11 mouse cellular contexts compared by ENCODE assay signal in the genomic region with DNA sequence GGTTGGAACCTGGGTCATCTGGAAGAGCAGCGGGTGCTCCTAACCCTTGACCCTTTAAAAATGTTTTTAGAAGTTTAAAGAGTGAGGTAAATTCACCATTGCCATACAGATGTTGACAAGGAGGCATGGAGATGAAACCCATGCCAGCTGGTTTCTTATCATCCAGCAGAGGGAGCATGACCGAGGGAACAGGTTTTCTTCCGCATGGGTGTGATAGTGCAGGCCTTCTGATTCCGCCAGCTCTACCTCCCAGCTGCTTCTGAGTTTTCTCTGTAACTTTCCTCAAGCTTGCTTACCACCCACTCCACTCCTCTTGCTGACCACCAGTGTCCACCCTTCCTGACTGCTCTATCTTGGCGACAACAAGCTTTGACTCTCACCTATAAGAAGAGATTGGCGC. TPM values are rescaled to one million over a fixed set of nuclear protein-coding genes. Genes with fewer than 3 reads are reported as not detected.
DNase-seq lines count a peak whose midpoint lies in the region; ATAC-seq and TF ChIP-seq lines count a peak whose summit lies in the region.
"Had no signal": no experiment of that assay in that cellular context is flagged by ENCODE, and none has a peak within 500 bp of the region (broad histone marks: within the 10 kb centered on the region; RNA-seq: fewer than 3 reads in every experiment).

No protein-coding gene starts in this region.

- H3K4me2 ChIP-seq in liver, postnatal 0 days (ENCODE audit: low read depth, low read length), result no peak overlapping the region

- ATAC-seq in liver, postnatal 0 days, result no peak

- H3K9ac ChIP-seq in liver, postnatal 0 days (replicated peaks), result no peak overlapping the region

- DNase-seq in embryo, embryonic 10 days (ENCODE audit: low spot score), result peak; percentile 68
- DNase-seq in embryo, embryonic 9.5 days (ENCODE audit: extremely low spot score), result no peak
- DNase-seq in liver, postnatal 0 days, result no peak
- no peak for DNase-seq in liver
- peak; percentile 63 for DNase-seq in embryo, embryonic 10.5 days (ENCODE audit: low spot score)
- peak; percentile 49 for DNase-seq in retina, postnatal 1 day
- no peak for DNase-seq in limb, embryonic 10.5 days (ENCODE audit: low spot score)
- DNase-seq in yolk sac, embryonic 10.5 days (ENCODE audit: low spot score), result no peak
- DNase-seq: adrenal gland, postnatal 14 days; cerebellum, postnatal 36 days had no signal

- no peaks in the 10 kb centered on the region for H3K4me1 ChIP-seq in liver, postnatal 0 days (ENCODE audit: insufficient read depth)
- no peaks in the 10 kb centered on the region for H3K4me1 ChIP-seq in limb, embryonic 10.5 days
- H3K4me1 ChIP-seq: megakaryocyte, embryonic 14.5 days had no signal

- H3K27me3 ChIP-seq in liver, postnatal 0 days (ENCODE audit: insufficient read depth, low read length), result no peaks in the 10 kb centered on the region
- H3K27me3 ChIP-seq in limb, embryonic 10.5 days (ENCODE audit: low read depth, poor library complexity, severe bottlenecking), result no peaks in the 10 kb centered on the region

- no peak overlapping the region for H3K4me3 ChIP-seq in liver, postnatal 0 days (ENCODE audit: low read depth, low read length)
- no peak overlapping the region for H3K4me3 ChIP-seq in limb, embryonic 10.5 days
- H3K4me3 ChIP-seq: megakaryocyte, embryonic 14.5 days had no signal

- H3K36me3 ChIP-seq in liver, postnatal 0 days (replicated peaks; ENCODE audit: insufficient read depth, low read length), result no peaks in the 10 kb centered on the region
- H3K36me3 ChIP-seq in limb, embryonic 10.5 days, result no peaks in the 10 kb centered on the region

- H3K9me3 ChIP-seq in liver, postnatal 0 days (ENCODE audit: low read length), result no peaks in the 10 kb centered on the region
- H3K9me3 ChIP-seq in limb, embryonic 10.5 days (replicated peaks), result no peaks in the 10 kb centered on the region
- H3K9me3 ChIP-seq: megakaryocyte, embryonic 14.5 days had no signal

- TF ChIP-seq CTCF in liver, postnatal 0 days (IDR thresholded peaks at IDR 0.05; ENCODE audit: low read depth), result peak; percentile 53

- H3K27ac ChIP-seq in liver, postnatal 0 days (ENCODE audit: low read depth), result no peak overlapping the region
- H3K27ac ChIP-seq in limb, embryonic 10.5 days, result no peak overlapping the region

- no peak for TF ChIP-seq EP300 in liver, postnatal 0 days (IDR thresholded peaks at IDR 0.05; ENCODE audit: low read depth)

- WGBS in liver, postnatal 0 days (ENCODE audit: insufficient replicate concordance), result 36% methylated on average over 6 of the region's 6 CpGs
- WGBS in limb, embryonic 10.5 days, result 44% methylated on average over 6 of the region's 6 CpGs

RNA-seq across cellular contexts. Expression of gene Pax8, which starts 15.2 kb away (rescaled TPM):
- 0.25 TPM in 1 of 2 replicates, not detected in the other for polyA plus RNA-seq in liver, postnatal 0 days (2015; fragmentation: Nextera tagmentation; extraction: Ambion mirVana)
- polyA plus RNA-seq in limb, embryonic 10.5 days (2016; fragmentation: Nextera tagmentation; extraction: Ambion mirVana), result 0.39 and 0.72 TPM in 2 replicates

Comparison
In these comparisons a context has a peak if more than half of its experiments do, and no peak if none do; other contexts are left out.
1. DNase-seq: peak in embryo, embryonic 10 days (single experiment), embryo, embryonic 10.5 days (single experiment) and retina, postnatal 1 day (single experiment); none in embryo, embryonic 9.5 days (single experiment), liver, postnatal 0 days (single experiment), liver (single experiment), limb, embryonic 10.5 days (single experiment) and yolk sac, embryonic 10.5 days (single experiment).